Mouse (Mus musculus) gastrocnemius, adult 18-20 months (tissue): ENCODE measurements around the gene Jph3. TPM values are rescaled to one million over a fixed set of nuclear protein-coding genes. Genes with fewer than 3 reads are reported as not detected.
A peak's percentile ranks its signal among the peaks of the same experiment; 100 is the strongest.

Experiments used
- DNase-seq: peaks from one replicate; pipeline ENCODE4 v3.0.0; 2021; ENCODE audit warnings: low spot score
- total RNA-seq, 2 experiments: library from RNA; stranded (reverse); gene quantifications; 2 replicates each; pipeline ENCODE4 v1.2.3; 2021

Gene Jph3
- total RNA-seq, 2 experiments from 2014 or later, result 0.07 TPM; not detected in 1

GRCm38 (mm10) chr8:121782493-121782892 is 53.1 kb downstream of the Jph3 start:
- DNase-seq, result no peak

GRCm38 (mm10) chr8:121786542-121786941 is 57.1 kb downstream of the Jph3 start:
- DNase-seq, result no peak

GRCm38 (mm10) chr8:121788786-121789185 is 59.4 kb downstream of the Jph3 start:
- DNase-seq, result no peak

- DNase-seq, result no peak
Measured at GRCm38 (mm10) chr8:121792159-121792558, 62.7 kb downstream of the Jph3 start.

- no peak for DNase-seq
Measured at GRCm38 (mm10) chr8:121792627-121793026, 63.2 kb downstream of the Jph3 start.

- DNase-seq, result no peak
Measured at GRCm38 (mm10) chr8:121794151-121794550, 64.7 kb downstream of the Jph3 start.

GRCm38 (mm10) chr8:121795461-121795860 is 66.0 kb downstream of the Jph3 start:
- no peak for DNase-seq

GRCm38 (mm10) chr8:121796406-121796805 is 67.0 kb downstream of the Jph3 start:
- DNase-seq, result no peak

- DNase-seq, result no peak
Measured at GRCm38 (mm10) chr8:121798401-121798800, 69.0 kb downstream of the Jph3 start.

- no peak for DNase-seq
Measured at GRCm38 (mm10) chr8:121804829-121805228, 75.4 kb downstream of the Jph3 start.

GRCm38 (mm10) chr8:121806126-121806525 is 76.7 kb downstream of the Jph3 start:
- no peak for DNase-seq

GRCm38 (mm10) chr8:121808032-121808431 is 78.6 kb downstream of the Jph3 start:
- DNase-seq, result no peak

- DNase-seq, result no peak
Measured at GRCm38 (mm10) chr8:121809524-121810155, 80.2 kb downstream of the Jph3 start.

GRCm38 (mm10) chr8:121811502-121811901 is 82.1 kb downstream of the Jph3 start:
- no peak for DNase-seq

GRCm38 (mm10) chr8:121811931-121812570 is 82.6 kb downstream of the Jph3 start:
- no peak for DNase-seq

GRCm38 (mm10) chr8:121818226-121818625 is 88.8 kb downstream of the Jph3 start:
- no peak for DNase-seq

- DNase-seq, result no peak
Measured at GRCm38 (mm10) chr8:121820840-121821239, 91.4 kb downstream of the Jph3 start.

GRCm38 (mm10) chr8:121821320-121821719 is 91.9 kb downstream of the Jph3 start:
- no peak for DNase-seq

GRCm38 (mm10) chr8:121821770-121822169 is 92.3 kb downstream of the Jph3 start:
- no peak for DNase-seq

- no peak for DNase-seq
Measured at GRCm38 (mm10) chr8:121827726-121828125, 98.3 kb downstream of the Jph3 start.

GRCm38 (mm10) chr8:121828376-121829023 is 99.1 kb downstream of the Jph3 start:
- no peak for DNase-seq

GRCm38 (mm10) chr8:121829048-121829776 is 99.8 kb downstream of the Jph3 start, which contains the start of gene Klhdc4:
Gene Klhdc4 (minus strand): TSS chr8:121829569.
- peak; percentile 89 for DNase-seq
